18 mouse cellular contexts compared by ENCODE assay signal in the genomic region with DNA sequence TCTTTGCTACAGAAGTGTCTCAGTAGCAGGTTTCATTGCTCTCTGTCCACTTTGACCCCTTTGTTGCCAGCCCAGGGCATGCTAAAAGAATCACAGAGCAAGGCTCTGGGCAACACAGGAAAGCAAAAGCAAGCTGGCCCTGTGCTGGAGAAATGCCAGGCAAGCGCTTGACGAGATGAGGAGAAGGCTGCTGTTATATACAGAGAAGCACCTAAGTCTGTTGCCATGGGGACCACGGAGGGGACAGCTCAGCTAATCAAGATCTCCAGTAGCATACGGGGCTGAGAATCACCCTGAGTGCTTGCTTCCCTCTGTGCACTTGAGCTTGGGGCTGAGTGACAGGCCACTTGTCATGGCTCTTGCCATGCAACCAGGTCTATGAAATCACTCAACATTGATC. TPM values are rescaled to one million over a fixed set of nuclear protein-coding genes. Genes with fewer than 3 reads are reported as not detected.
DNase-seq lines count a peak whose midpoint lies in the region; ATAC-seq lines count a peak whose summit lies in the region.
"Had no signal": no experiment of that assay in that cellular context is flagged by ENCODE, and none has a peak within 500 bp of the region (broad histone marks: within the 10 kb centered on the region; RNA-seq: fewer than 3 reads in every experiment).

No protein-coding gene starts in this region.

- intact Hi-C loops in left cerebral cortex, postnatal 4 days (cut with DNase I), result no loop called here
- intact Hi-C loops in heart, postnatal 14 days (cut with DNase I), result no loop called here

- 63% methylated on average over 4 of the region's 4 CpGs for WGBS in forebrain, embryonic 11.5 days
- WGBS in forebrain, embryonic 10.5 days, result 68% methylated on average over 4 of the region's 4 CpGs

- no peak for DNase-seq in forebrain, embryonic 11.5 days (ENCODE audit: low spot score)
- DNase-seq in forebrain, embryonic 10.5 days (ENCODE audit: extremely low spot score, low spot score), result no peak
- peak; percentile 35 for DNase-seq in retina, postnatal 1 day
- DNase-seq in retina, embryonic 14.5 days (ENCODE audit: low spot score), result no peak
- peak; percentile 60 for DNase-seq in left cerebral cortex, postnatal 4 days
- peak; percentile 69 for DNase-seq in right cerebral cortex, postnatal 14 days
- DNase-seq in frontal cortex, postnatal 36 days (ENCODE audit: low spot score in 2 of 2), result no peak
- DNase-seq in heart, postnatal 14 days, result no peak
- DNase-seq: adrenal gland, adult 2 months; cerebellum, adult 9-11 months; gastrocnemius, postnatal 10 days; heart, postnatal 36 days; kidney, adult 11 months; kidney, postnatal 4 days had no signal

- ATAC-seq in forebrain, embryonic 11.5 days (replicated peaks; ENCODE audit: low FRiP score), result 0 out of 2 replicates have a peak, but pooled peaks have one; percentile 15

- no peaks in the 10 kb centered on the region for H3K27me3 ChIP-seq in forebrain, embryonic 11.5 days (ENCODE audit: control insufficient read depth, insufficient read depth, low read length)
- H3K27me3 ChIP-seq in forebrain, embryonic 10.5 days (ENCODE audit: poor library complexity, severe bottlenecking), result no peaks in the 10 kb centered on the region
- H3K27me3 ChIP-seq: liver, embryonic 15.5 days had no signal

- no peak overlapping the region for H3K27ac ChIP-seq in forebrain, embryonic 11.5 days (ENCODE audit: low read depth, low read length)
- H3K27ac ChIP-seq in forebrain, embryonic 10.5 days, result no peak overlapping the region
- H3K27ac ChIP-seq: heart, embryonic 10.5 days; limb, embryonic 10.5 days; liver, embryonic 15.5 days had no signal

- no peak overlapping the region for H3K4me2 ChIP-seq in forebrain, embryonic 11.5 days (ENCODE audit: low read depth, low read length, severe bottlenecking)
- H3K4me2 ChIP-seq: liver, embryonic 15.5 days had no signal

- H3K9ac ChIP-seq in forebrain, embryonic 11.5 days (ENCODE audit: low read length), result no peak overlapping the region
- H3K9ac ChIP-seq: liver, embryonic 15.5 days had no signal

- H3K9me3 ChIP-seq in forebrain, embryonic 11.5 days (ENCODE audit: control insufficient read depth, low read length), result no peaks in the 10 kb centered on the region
- H3K9me3 ChIP-seq in forebrain, embryonic 10.5 days, result no peaks in the 10 kb centered on the region
- H3K9me3 ChIP-seq: heart, embryonic 10.5 days; limb, embryonic 10.5 days; liver, embryonic 15.5 days had no signal

- H3K36me3 ChIP-seq in forebrain, embryonic 11.5 days (ENCODE audit: control insufficient read depth, insufficient read depth, low read length), result no peaks in the 10 kb centered on the region
- H3K36me3 ChIP-seq in forebrain, embryonic 10.5 days (replicated peaks), result no peaks in the 10 kb centered on the region
- H3K36me3 ChIP-seq: heart, embryonic 10.5 days; limb, embryonic 10.5 days; liver, embryonic 15.5 days had no signal

- no peaks in the 10 kb centered on the region for H3K4me1 ChIP-seq in forebrain, embryonic 11.5 days (replicated peaks; ENCODE audit: control insufficient read depth, insufficient read depth, low read length)
- peaks cover 4% of the 10 kb centered on the region; the same call in 1 of the 2 replicates for H3K4me1 ChIP-seq in forebrain, embryonic 10.5 days
- H3K4me1 ChIP-seq: limb, embryonic 10.5 days; liver, embryonic 15.5 days had no signal

- no peak overlapping the region for H3K4me3 ChIP-seq in forebrain, embryonic 11.5 days (ENCODE audit: low read depth, low read length)
- no peak overlapping the region for H3K4me3 ChIP-seq in forebrain, embryonic 10.5 days
- H3K4me3 ChIP-seq: erythroblast, embryonic 14.5 days; heart, embryonic 10.5 days; limb, embryonic 10.5 days; liver, embryonic 15.5 days had no signal

RNA-seq across cellular contexts. Expression of a gene that starts 39.5 kb away (rescaled TPM):
- 0.32 and 0.47 TPM in 2 replicates for polyA plus RNA-seq in forebrain, embryonic 11.5 days (2014; fragmentation: Nextera tagmentation; extraction: Ambion mirVana)
- polyA plus RNA-seq in forebrain, embryonic 10.5 days (2016; fragmentation: Nextera tagmentation; extraction: Ambion mirVana), result 0.60 and 1.1 TPM in 2 replicates
- total RNA-seq in left cerebral cortex, postnatal 4 days (2021), result 1 to 10 TPM; 1.2 to 2.4 TPM
- total RNA-seq in heart, postnatal 14 days (2021), result under 1 TPM in 1 of 2 experiments, not detected in 1; 0.50 TPM
- total RNA-seq: adrenal gland, adult 2 months; gastrocnemius, postnatal 10 days had no signal
- polyA plus RNA-seq: adrenal gland, adult 2 months; erythroblast, embryonic 14.5 days; liver, embryonic 15.5 days had no signal

RNA-seq across cellular contexts. Expression of a gene that starts 50.8 kb away (rescaled TPM):
- polyA plus RNA-seq in forebrain, embryonic 11.5 days (2014; fragmentation: Nextera tagmentation; extraction: Ambion mirVana), result 3.5 and 4.8 TPM in 2 replicates
- polyA plus RNA-seq in forebrain, embryonic 10.5 days (2016; fragmentation: Nextera tagmentation; extraction: Ambion mirVana), result 2.9 and 3.5 TPM in 2 replicates
- 1 to 10 TPM in 1 of 2 experiments, under 1 TPM in 1; 0.68 to 1.1 TPM for total RNA-seq in left cerebral cortex, postnatal 4 days (2021)
- total RNA-seq in heart, postnatal 14 days (2021), result 1 to 10 TPM; 2.9 to 3.3 TPM

Comparison
In these comparisons a context has a peak if more than half of its experiments do, and no peak if none do; other contexts are left out.
1. DNase-seq: peak in retina, postnatal 1 day (single experiment), left cerebral cortex, postnatal 4 days (single experiment) and right cerebral cortex, postnatal 14 days (single experiment); none in forebrain, embryonic 11.5 days (single experiment), forebrain, embryonic 10.5 days (single experiment), retina, embryonic 14.5 days (single experiment), frontal cortex, postnatal 36 days (0 of 2) and heart, postnatal 14 days (0 of 2).